Mouse (Mus musculus) cerebellum, postnatal 4 days (tissue): Measurements from ENCODE around the gene Nipal4.

ENCODE experiments used
- DNase-seq, 2 experiments: peaks; one replicate each; pipeline ENCODE4 v3.0.0; 2022; ENCODE audit warnings: low spot score in 2 of 2, mixed read lengths in 1 of 2

Nipal4 gene

GRCm38 (mm10) chr11:46115411-46116173 lies 50.7 kb downstream of the Nipal4 start:
- no peak for DNase-seq

GRCm38 (mm10) chr11:46115011-46115410 lies 51.3 kb downstream of the Nipal4 start:
- no peak for DNase-seq

DNA sequence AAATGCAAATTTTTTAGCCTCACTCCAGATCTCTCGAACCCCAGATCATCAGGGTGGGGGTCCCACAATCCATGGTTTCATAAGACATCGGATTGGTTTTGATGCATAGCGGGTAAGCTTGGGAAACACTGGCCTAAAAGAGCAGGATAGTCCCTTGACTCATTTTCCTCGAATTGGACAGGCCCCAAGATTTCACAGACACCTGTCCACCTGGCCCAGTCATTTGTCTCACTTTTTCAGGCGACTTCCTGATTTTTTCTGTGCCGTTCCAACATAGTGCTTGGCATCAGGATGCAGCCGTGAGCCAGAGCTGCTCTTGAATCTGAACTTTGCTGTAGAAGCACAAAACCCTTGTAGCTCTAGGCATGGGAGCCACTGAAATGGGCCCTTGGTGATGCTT lies 52.1 kb downstream of the Nipal4 start:
- DNase-seq, result no peak

GRCm38 (mm10) chr11:46113211-46113610 lies 53.1 kb downstream of the Nipal4 start:
- no peak for DNase-seq

DNA sequence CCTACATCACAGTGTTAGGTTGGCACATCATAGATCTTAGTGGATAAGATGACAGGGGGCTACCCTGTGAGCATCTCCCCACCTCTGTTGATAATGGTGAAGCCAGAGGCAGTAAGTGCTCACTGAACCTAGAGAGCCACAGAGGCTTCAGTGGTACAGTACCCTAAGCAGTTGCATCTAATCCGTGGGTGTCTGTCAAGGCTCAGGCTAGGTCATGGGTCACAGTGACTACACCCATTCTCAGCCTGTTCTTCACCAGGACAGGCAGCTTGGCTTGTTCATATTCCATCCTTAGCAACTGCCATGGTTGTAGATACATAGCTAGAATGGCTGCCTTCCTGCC lies 55.4 kb downstream of the Nipal4 start:
- no peak for DNase-seq

DNA sequence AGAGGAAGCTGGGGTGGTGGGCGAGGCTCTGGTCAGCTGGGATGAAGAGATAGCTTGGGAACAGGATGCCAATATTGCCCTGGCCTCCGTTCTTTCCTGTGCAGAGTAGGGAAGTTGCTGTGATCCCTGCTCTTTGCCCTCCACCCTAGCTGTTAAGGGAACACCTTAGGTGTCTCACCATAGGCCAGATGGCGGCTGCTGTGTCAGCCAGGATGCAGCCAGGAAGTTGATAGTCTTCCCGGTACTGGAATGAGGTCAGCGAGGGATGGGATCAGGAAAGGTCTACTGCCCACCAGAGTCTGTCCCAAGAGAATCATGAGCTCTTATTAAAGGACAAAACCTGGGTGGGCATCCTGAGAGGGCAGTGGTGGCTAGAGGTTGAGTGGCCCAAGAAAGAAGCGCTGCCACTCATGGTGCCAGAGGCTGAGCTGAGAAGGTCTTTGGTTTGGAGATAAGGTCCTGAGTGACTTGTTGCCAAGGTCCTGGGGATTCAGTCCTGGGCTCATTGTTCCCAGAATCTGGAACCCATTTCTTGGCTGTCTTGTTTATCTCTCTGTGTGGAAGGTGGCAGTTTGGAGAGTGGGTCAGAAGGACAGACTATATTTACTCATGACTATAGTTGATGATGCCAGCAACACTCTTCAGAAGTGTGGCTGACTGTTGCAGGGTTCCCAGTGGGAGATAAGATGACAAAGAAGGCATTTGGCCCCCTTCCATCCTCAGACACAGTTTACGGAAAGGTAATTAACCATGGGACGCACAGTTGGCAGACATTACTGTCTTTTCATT lies 56.0 kb downstream of the Nipal4 start:
- no peak for DNase-seq

DNA sequence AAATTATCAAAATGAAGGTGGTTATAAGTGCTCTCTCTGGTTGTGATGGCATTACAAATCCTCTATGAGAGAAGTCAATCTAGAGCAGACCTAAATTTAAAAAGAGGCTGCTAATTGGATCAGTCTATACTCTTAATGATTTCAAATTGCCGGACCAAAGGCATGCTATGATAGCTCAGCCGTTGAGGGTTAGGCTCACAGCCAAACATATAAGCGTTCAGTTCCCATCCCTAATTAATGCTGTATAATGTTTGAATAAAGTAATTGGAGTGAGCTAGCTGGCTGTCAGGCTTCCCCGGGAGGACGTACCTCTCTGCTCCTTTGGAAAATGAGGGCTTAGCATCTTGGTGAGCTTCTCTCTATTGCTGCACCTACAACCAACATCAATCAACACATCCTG lies 57.1 kb downstream of the Nipal4 start:
- no peak for DNase-seq

GRCm38 (mm10) chr11:46107046-46107445 lies 59.3 kb downstream of the Nipal4 start:
- no peak for DNase-seq

GRCm38 (mm10) chr11:46102107-46102506 lies 64.2 kb downstream of the Nipal4 start:
- no peak for DNase-seq
